Mouse (Mus musculus) left cerebral cortex, postnatal 10 days (tissue): ENCODE measurements at regions not wholly inside any gene's neighbourhood (a gene's known extent, or its start where the extent isn't known, plus 50 kb on each side); places are given as distances from the start of the nearest gene placed in this dataset.
A peak's percentile ranks its signal among the peaks of the same experiment; 100 is the strongest.

Experiments
- DNase-seq, 2 experiments: peaks; one replicate each; pipeline ENCODE4 v3.0.0; 2021 to 2022; ENCODE audit warnings: low spot score in 2 of 2, mixed read lengths in 1 of 2; ENCODE audit errors: extremely low spot score in 1 of 2
- intact Hi-C: fragments of 180-260 bp; cut with DNase I; formaldehyde crosslinking; loops from one replicate; pipeline ENCODE4 v1.15.1; 2025

- intact Hi-C loops, result no loop called here
- DNase-seq, result no peak
These were observed 363.4 kb upstream of the Gm5150 start for GRCm38 (mm10) chr3:16369629-16370028.

GRCm38 (mm10) chr3:16363134-16363533, 356.9 kb upstream of the Gm5150 start:
- no peak for DNase-seq

GRCm38 (mm10) chr3:16358999-16359398, 352.8 kb upstream of the Gm5150 start:
- no peak for DNase-seq
- intact Hi-C loops, result no loop called here

More at GRCm38 (mm10) chr3:16363134-16363533, 356.9 kb upstream of the Gm5150 start:
- intact Hi-C loops, result no loop called here

- intact Hi-C loops, result no loop called here
- DNase-seq, result no peak
These were observed 324.5 kb upstream of the Gm5150 start for GRCm38 (mm10) chr3:16330750-16331149.

- DNase-seq, result peak in 1 of 2 experiments; percentile 16
- intact Hi-C loops, result loop anchor here (2.0 kb wide), 1 partner anchor 1514 kb away; no protein-coding TSS in a partner anchor
These were observed 304.6 kb upstream of the Gm5150 start for GRCm38 (mm10) chr3:16310834-16311233.

GRCm38 (mm10) chr3:16277407-16277806, 271.2 kb upstream of the Gm5150 start:
- peak in 1 of 2 experiments; percentile 5 for DNase-seq
- intact Hi-C loops, result no loop called here
